Mouse (Mus musculus): ENCODE measurements around the gene Tbca. TPM values are rescaled to one million over a fixed set of nuclear protein-coding genes. Genes with fewer than 3 reads are reported as not detected.

Gene Tbca
- polyA plus RNA-seq, 1 experiment from 2014 or later, result 266 TPM

DNA sequence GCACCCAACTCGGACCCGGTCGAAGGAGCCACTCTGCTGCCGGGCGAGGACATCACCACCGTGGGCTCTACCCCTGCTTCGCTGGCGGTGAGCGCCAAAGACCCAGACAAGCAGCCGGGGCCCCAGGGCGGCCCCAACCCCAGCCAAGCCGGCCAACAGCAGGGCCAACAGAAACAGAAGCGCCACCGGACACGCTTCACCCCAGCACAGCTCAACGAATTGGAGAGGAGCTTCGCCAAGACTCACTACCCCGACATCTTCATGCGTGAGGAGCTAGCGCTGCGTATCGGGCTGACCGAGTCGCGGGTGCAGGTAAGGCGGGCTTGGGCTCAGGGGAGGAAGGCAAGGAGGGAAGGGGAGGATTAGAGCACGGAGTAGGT is 88.5 kb downstream of the Tbca start:
- DNase-seq (ENCODE audit: low spot score), result no peak

GRCm38 (mm10) chr13:94877991-94878745 is 89.5 kb downstream of the Tbca start:
- DNase-seq (ENCODE audit: low spot score), result peak; percentile 13

GRCm38 (mm10) chr13:94881201-94881600 is 92.5 kb downstream of the Tbca start:
- no peak for DNase-seq (ENCODE audit: low spot score)

DNA sequence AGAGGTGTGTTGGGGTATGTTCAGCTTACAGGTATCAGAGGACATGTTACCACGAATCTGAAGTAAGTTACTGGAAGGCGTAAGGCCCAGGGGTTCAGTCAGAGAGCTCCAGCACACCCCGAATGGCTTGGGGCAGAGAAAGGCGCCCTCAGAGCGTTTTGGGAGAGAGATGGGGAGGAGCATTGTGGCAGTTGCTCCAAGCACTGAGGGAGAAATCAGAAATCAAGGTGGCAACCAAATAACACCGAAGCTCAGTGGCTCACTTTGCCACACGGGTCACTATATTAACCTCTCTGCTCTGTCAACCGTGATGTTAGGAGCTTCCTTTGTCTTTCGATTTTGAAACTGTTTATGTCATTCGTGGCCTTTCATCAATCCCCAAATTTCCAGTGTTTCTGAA is 93.5 kb downstream of the Tbca start:
- DNase-seq (ENCODE audit: low spot score), result no peak

DNA sequence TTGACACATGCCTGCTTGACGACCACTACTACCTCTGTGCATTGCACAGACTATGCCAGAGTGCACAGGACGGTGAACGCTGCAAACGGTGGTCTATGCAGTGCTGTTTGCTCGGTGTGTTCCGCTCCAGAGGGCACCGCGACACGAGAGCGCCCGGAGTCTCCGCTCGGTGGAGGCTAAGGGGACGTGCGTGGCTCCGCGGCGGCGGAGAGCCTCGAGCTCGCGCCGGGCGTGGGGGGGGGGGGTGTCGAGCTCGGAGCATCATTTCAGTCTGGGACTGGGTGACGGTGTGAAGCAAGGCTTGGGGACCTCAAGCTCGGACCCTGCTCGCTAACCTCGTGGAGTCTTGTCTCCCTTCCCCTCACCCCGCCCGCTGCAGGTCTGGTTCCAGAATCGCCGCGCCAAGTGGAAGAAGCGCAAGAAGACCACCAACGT is 94.0 kb downstream of the Tbca start:
- DNase-seq (ENCODE audit: low spot score), result no peak

DNA sequence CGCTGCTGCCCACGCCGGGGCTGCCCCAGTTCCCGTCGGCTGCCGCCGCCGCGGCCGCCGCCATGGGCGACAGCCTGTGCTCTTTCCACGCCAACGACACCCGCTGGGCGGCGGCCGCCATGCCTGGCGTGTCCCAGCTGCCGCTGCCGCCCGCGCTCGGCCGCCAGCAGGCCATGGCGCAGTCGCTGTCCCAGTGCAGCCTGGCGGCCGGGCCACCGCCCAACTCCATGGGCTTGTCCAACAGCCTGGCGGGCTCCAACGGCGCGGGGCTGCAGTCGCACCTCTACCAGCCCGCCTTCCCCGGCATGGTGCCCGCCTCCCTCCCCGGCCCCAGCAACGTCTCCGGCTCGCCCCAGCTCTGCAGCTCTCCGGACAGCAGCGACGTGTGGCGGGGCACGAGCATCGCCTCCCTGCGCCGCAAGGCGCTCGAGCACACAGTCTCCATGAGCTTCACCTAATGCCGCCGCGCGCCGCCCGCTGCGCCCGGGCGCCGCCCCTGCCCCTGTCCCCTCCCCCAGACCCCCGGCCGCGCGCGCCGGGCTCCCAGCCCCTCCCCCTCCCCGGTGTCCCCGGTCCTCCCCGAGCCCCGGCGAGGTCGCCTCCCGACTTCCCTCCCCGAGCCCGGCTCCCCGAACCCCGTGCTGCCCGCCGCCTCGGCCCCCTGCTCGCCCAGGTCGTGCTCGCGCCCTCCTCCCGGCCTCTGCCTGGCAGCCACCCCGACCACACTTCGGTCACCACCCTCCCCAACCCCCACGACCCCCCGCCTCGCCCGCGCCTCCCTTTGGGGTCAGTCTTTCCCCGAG is 94.7 kb downstream of the Tbca start:
- DNase-seq (ENCODE audit: low spot score), result no peak

- no peak for DNase-seq (ENCODE audit: low spot score)
Observed at GRCm38 (mm10) chr13:94883966-94884960, 95.6 kb downstream of the Tbca start.

- DNase-seq (ENCODE audit: low spot score), result no peak
Observed at GRCm38 (mm10) chr13:94885291-94886235, 96.9 kb downstream of the Tbca start.

Other genes starting within 250 kb of the Tbca start
- not detected in 2 replicates for gene Otp, start 86.7 kb downstream of the Tbca start, polyA plus RNA-seq (2015; fragmentation: Nextera tagmentation; extraction: Ambion mirVana)
- 17.1 and 20.5 TPM in 2 replicates for gene Wdr41, start 187.4 kb downstream of the Tbca start, polyA plus RNA-seq (2015; fragmentation: Nextera tagmentation; extraction: Ambion mirVana)

All from thymus, postnatal 0 days (tissue).